Mouse (Mus musculus) heart, embryonic 15.5 days (tissue): ENCODE results near the gene Saxo1. TPM values are rescaled to one million over a fixed set of nuclear protein-coding genes. Genes with fewer than 3 reads are reported as not detected.

Source experiments
- ATAC-seq: fragments of 200-750 bp; cut with Nextera tagmentation; replicated peaks from 2 replicates; pipeline ENCODE4 v1.8.0; 2017; ENCODE audit warnings: low read depth, moderate TSS enrichment; ENCODE audit not compliant: insufficient number of reproducible peaks, insufficient read depth, low FRiP score
- H3K27ac ChIP-seq: fragments of 300-500 bp; sonication (generic); 2 replicates; pipeline ENCODE4 v1.5.1; 2015; ENCODE audit warnings: mild to moderate bottlenecking, inconsistent platforms
- H3K27me3 ChIP-seq: fragments of 300-500 bp; sonication (generic); 2 replicates; pipeline ENCODE4 v1.6.1; 2015; ENCODE audit warnings: inconsistent platforms
- H3K36me3 ChIP-seq: fragments of 300-500 bp; sonication (generic); 2 replicates; pipeline ENCODE4 v1.6.1; 2015; ENCODE audit warnings: mild to moderate bottlenecking, inconsistent platforms
- H3K4me1 ChIP-seq: fragments of 300-500 bp; sonication (generic); replicated peaks from 2 replicates; pipeline ENCODE4 v1.6.1; 2015; ENCODE audit warnings: inconsistent platforms
- H3K4me2 ChIP-seq: fragments of 300-500 bp; sonication (generic); 2 replicates; pipeline ENCODE4 v1.6.1; 2015; ENCODE audit warnings: inconsistent platforms, mild to moderate bottlenecking, moderate library complexity
- H3K4me3 ChIP-seq: fragments of 300-500 bp; sonication (generic); 2 replicates; pipeline ENCODE4 v1.5.1; 2015; ENCODE audit warnings: mild to moderate bottlenecking, inconsistent platforms
- H3K9ac ChIP-seq: fragments of 300-500 bp; sonication (generic); 2 replicates; pipeline ENCODE4 v1.6.1; 2015; ENCODE audit warnings: mild to moderate bottlenecking, inconsistent platforms
- H3K9me3 ChIP-seq: fragments of 300-500 bp; sonication (generic); replicated peaks from 2 replicates; pipeline ENCODE4 v1.6.1; 2016; ENCODE audit warnings: inconsistent platforms
- WGBS: fragments of 180-500 bp; shearing (Covaris S2); methylation state at CpG from one replicate; pipeline ENCODE4 v1.1.7; 2015; ENCODE audit warnings: mixed read lengths; 5-methylcytosine and 5-hydroxymethylcytosine counted together
- polyA plus RNA-seq: library from polyadenylated mRNA; unstranded; fragments of >200 nt; fragmentation: Nextera tagmentation; extraction: Ambion mirVana; gene quantifications from 2 replicates; pipeline ENCODE4 v1.2.1, GENCODE M21; 2015

Gene Saxo1
- polyA plus RNA-seq, 1 experiment from 2014 or later = 0.15 TPM

DNA sequence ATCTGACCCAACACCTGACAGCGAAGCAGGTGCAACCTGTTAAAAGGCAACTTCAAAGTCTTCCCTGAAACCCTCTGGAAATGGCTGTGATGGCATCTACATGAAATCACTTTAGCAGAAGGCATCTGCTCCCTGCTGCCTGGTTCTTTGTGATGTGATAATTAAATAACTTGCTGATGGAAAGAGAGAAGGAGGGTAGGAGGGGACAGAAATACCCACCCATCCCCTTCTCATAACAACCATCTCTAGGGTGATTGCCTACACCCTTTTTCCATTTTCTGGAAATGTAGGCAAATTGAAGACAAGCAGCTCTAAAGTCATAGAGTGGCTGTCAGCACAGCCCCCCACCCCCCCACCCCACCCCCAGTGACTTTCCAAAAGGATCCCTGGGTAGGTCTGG is 33.6 kb downstream of the Saxo1 start:
- 77% methylated on average over 1 of the region's 1 CpGs for WGBS
- H3K4me2 ChIP-seq = no peak overlapping the region
- no peaks in the 10 kb centered on the region for H3K9me3 ChIP-seq
- ATAC-seq = no peak
- no peaks in the 10 kb centered on the region for H3K36me3 ChIP-seq
- no peaks in the 10 kb centered on the region for H3K4me1 ChIP-seq
- H3K27ac ChIP-seq = no peak overlapping the region
- H3K9ac ChIP-seq = no peak overlapping the region
- no peak overlapping the region for H3K4me3 ChIP-seq
- H3K27me3 ChIP-seq = no peaks in the 10 kb centered on the region

DNA sequence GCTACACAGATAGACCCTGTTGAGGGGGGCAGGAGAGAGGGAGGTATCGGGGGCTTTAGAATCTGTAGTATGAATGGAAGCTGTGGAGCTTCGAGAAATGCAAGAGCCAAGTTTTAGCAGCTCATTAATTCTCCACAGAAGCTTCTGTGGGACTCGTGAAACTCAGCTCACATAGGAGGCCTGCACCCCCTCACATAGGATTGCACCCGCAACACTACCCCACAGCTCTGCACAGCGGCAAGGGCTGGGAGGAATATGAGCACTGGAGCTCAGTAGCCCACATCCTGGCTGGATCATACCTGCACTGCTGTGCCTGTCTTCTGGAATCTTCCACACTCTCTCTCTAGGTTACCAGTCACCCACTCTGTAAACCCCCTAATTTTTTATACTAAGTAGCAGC is 34.4 kb downstream of the Saxo1 start:
- Histone ChIP-seq H3K9ac (no peak overlapping the region), H3K36me3 (no peaks in the 10 kb centered on the region), H3K9me3 (no peaks in the 10 kb centered on the region), H3K4me1 (no peaks in the 10 kb centered on the region), H3K27ac (no peak overlapping the region), H3K27me3 (no peaks in the 10 kb centered on the region), H3K4me2 (no peak overlapping the region), H3K4me3 (no peak overlapping the region)
- WGBS = 81% methylated on average over 5 of the region's 5 CpGs
- no peak for ATAC-seq

GRCm38 (mm10) chr4:86520695-86521094 is 37.4 kb downstream of the Saxo1 start:
- 84% methylated on average over 12 of the region's 12 CpGs for WGBS
- no peak for ATAC-seq
- no peaks in the 10 kb centered on the region for H3K9me3 ChIP-seq

GRCm38 (mm10) chr4:86519953-86520352 is 38.2 kb downstream of the Saxo1 start:
- H3K9ac ChIP-seq = no peak overlapping the region
- no peak overlapping the region for H3K4me2 ChIP-seq
- WGBS = 76% methylated on average over 6 of the region's 6 CpGs
- no peaks in the 10 kb centered on the region for H3K4me1 ChIP-seq
- H3K27ac ChIP-seq = no peak overlapping the region
- H3K27me3 ChIP-seq = no peaks in the 10 kb centered on the region
- no peak overlapping the region for H3K4me3 ChIP-seq
- no peak for ATAC-seq
- no peaks in the 10 kb centered on the region for H3K9me3 ChIP-seq
- no peaks in the 10 kb centered on the region for H3K36me3 ChIP-seq

More at GRCm38 (mm10) chr4:86520695-86521094, 37.4 kb downstream of the Saxo1 start:
- Histone ChIP-seq H3K4me2 (no peak overlapping the region), H3K36me3 (no peaks in the 10 kb centered on the region), H3K27ac (no peak overlapping the region), H3K27me3 (no peaks in the 10 kb centered on the region), H3K4me3 (no peak overlapping the region), H3K4me1 (no peaks in the 10 kb centered on the region), H3K9ac (no peak overlapping the region)

DNA sequence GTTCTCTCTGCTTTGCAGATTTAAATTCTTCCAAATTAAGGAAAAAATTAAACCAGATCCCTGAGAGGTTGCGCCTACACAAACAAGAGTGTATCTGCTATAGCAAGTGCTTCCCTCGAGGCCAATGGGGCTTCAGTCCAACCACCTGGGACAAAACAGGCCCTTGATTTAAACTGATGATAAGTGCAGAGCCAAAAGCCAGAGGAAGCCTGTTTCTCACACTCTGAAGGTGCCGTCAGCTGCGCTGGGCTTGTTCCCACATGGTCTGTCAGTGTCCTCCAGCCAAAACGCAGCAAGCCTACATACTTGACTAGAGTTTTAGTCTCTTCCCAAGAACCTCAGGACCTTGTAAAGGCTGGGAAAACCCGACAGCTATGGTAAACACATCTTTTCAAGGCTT is 53.5 kb downstream of the Saxo1 start:
- no peaks in the 10 kb centered on the region for H3K9me3 ChIP-seq
- H3K4me1 ChIP-seq = no peaks in the 10 kb centered on the region
- 69% methylated on average over 6 of the region's 6 CpGs for WGBS
- H3K27ac ChIP-seq = no peak overlapping the region
- H3K9ac ChIP-seq = no peak overlapping the region
- H3K27me3 ChIP-seq = no peaks in the 10 kb centered on the region
- H3K4me3 ChIP-seq = no peak overlapping the region
- no peaks in the 10 kb centered on the region for H3K36me3 ChIP-seq
- no peak overlapping the region for H3K4me2 ChIP-seq
- ATAC-seq = no peak

- Histone ChIP-seq H3K36me3 (no peaks in the 10 kb centered on the region), H3K4me1 (no peaks in the 10 kb centered on the region), H3K9me3 (no peaks in the 10 kb centered on the region), H3K9ac (no peak overlapping the region), H3K27me3 (no peaks in the 10 kb centered on the region), H3K4me2 (no peak overlapping the region), H3K4me3 (no peak overlapping the region), H3K27ac (no peak overlapping the region)
- no peak for ATAC-seq
- 97% methylated on average over 1 of the region's 1 CpGs for WGBS
Measured at GRCm38 (mm10) chr4:86499561-86499960, 58.6 kb downstream of the Saxo1 start.

GRCm38 (mm10) chr4:86498754-86499153 is 59.4 kb downstream of the Saxo1 start:
- H3K9ac ChIP-seq = no peak overlapping the region
- H3K36me3 ChIP-seq = no peaks in the 10 kb centered on the region
- no peak overlapping the region for H3K4me2 ChIP-seq
- no peak overlapping the region for H3K27ac ChIP-seq
- no peaks in the 10 kb centered on the region for H3K4me1 ChIP-seq
- ATAC-seq = 0 out of 2 replicates have a peak, but pooled peaks have one; percentile 53
- no peak overlapping the region for H3K4me3 ChIP-seq
- 34% methylated on average over 5 of the region's 5 CpGs for WGBS
- H3K27me3 ChIP-seq = no peaks in the 10 kb centered on the region
- H3K9me3 ChIP-seq = no peaks in the 10 kb centered on the region

DNA sequence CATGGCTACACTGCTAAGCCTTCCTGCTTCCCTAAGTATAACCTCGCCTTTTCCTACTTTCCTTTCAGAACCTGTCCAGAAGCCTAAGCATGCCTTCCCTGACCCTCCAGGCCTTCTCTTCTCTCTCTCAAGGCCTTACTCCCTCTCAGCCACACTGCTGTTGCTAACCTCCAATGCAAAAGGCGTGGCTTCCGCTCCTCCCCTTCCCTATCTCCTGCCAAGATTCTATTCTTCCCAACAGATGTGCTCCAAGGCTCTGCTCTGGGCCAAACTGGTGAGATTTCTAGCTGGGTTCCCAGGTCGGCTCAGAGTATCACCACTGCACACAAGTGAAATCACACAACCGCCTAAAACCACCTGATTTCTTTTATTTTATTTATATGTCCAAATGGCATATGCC is 69.0 kb downstream of the Saxo1 start:
- Histone ChIP-seq H3K36me3 (no peaks in the 10 kb centered on the region), H3K27ac (no peak overlapping the region), H3K9me3 (no peaks in the 10 kb centered on the region), H3K4me2 (no peak overlapping the region), H3K4me3 (no peak overlapping the region), H3K4me1 (no peaks in the 10 kb centered on the region), H3K27me3 (no peaks in the 10 kb centered on the region), H3K9ac (no peak overlapping the region)
- no peak for ATAC-seq
- 67% methylated on average over 5 of the region's 5 CpGs for WGBS

DNA sequence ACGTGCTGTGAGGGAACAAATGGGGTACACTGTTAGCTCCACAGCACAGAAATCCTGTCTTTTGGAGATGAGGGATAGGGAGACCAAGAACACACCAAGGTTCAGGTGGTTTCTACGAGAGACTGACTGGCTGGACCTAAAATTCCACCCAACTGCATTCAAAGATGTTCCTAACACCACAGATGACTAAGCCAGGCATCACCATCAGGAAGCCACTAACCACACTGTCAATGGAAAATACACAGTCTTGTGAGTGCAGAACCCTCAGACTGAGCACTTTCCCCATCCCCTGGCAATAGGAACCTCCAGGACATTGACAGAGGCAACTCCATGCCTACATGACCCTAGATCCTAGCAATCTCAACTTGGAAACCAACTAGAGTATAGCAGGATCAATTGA is 71.2 kb downstream of the Saxo1 start:
- Histone ChIP-seq H3K27ac (no peak overlapping the region), H3K36me3 (no peaks in the 10 kb centered on the region), H3K4me3 (no peak overlapping the region), H3K4me2 (no peak overlapping the region), H3K9me3 (no peaks in the 10 kb centered on the region), H3K9ac (no peak overlapping the region), H3K27me3 (no peaks in the 10 kb centered on the region), H3K4me1 (no peaks in the 10 kb centered on the region)
- ATAC-seq = no peak
- 80% methylated on average over 2 of the region's 2 CpGs for WGBS

GRCm38 (mm10) chr4:86486491-86486890 is 71.6 kb downstream of the Saxo1 start:
- 85% methylated on average over 4 of the region's 4 CpGs for WGBS
- H3K4me2 ChIP-seq = no peak overlapping the region
- H3K36me3 ChIP-seq = no peaks in the 10 kb centered on the region
- H3K9ac ChIP-seq = no peak overlapping the region
- H3K9me3 ChIP-seq = no peaks in the 10 kb centered on the region
- no peak overlapping the region for H3K4me3 ChIP-seq
- H3K27me3 ChIP-seq = no peaks in the 10 kb centered on the region
- H3K4me1 ChIP-seq = no peaks in the 10 kb centered on the region
- ATAC-seq = no peak
- no peak overlapping the region for H3K27ac ChIP-seq

GRCm38 (mm10) chr4:86485052-86485451 is 73.1 kb downstream of the Saxo1 start:
- no peak overlapping the region for H3K4me2 ChIP-seq
- 40% methylated on average over 6 of the region's 6 CpGs for WGBS

DNA sequence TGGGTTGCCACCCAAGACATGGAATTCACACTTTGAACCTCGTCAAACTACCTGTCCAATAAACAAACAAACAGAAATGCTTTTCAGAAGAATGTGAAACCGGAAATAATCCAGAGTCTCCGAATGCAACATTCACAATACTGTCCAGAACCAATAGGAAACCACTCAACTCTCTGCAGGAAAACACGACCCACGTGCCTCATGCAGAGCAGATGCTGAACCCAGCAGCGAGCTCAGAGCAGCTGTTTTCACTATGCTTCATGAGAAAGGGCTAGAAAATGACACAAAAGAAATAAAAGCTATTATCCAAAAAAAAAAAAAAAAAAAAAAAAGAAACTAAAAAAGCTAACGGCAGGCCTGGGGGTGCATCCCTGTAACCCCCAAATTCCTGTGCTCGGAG is 74.4 kb downstream of the Saxo1 start:
- Histone ChIP-seq H3K27ac (no peak overlapping the region), H3K9ac (no peak overlapping the region), H3K4me1 (no peaks in the 10 kb centered on the region), H3K36me3 (no peaks in the 10 kb centered on the region), H3K4me3 (no peak overlapping the region), H3K9me3 (no peaks in the 10 kb centered on the region), H3K27me3 (no peaks in the 10 kb centered on the region), H3K4me2 (no peak overlapping the region)
- ATAC-seq = no peak
- 76% methylated on average over 8 of the region's 8 CpGs for WGBS

More at GRCm38 (mm10) chr4:86485052-86485451, 73.1 kb downstream of the Saxo1 start:
- H3K4me1 ChIP-seq = no peaks in the 10 kb centered on the region
- H3K27ac ChIP-seq = no peak overlapping the region
- no peak for ATAC-seq
- no peaks in the 10 kb centered on the region for H3K36me3 ChIP-seq
- no peaks in the 10 kb centered on the region for H3K9me3 ChIP-seq
- no peak overlapping the region for H3K4me3 ChIP-seq
- no peak overlapping the region for H3K9ac ChIP-seq
- no peaks in the 10 kb centered on the region for H3K27me3 ChIP-seq
